Mouse (Mus musculus): Measurements from ENCODE around the gene Cd151.

The Cd151 gene

DNA sequence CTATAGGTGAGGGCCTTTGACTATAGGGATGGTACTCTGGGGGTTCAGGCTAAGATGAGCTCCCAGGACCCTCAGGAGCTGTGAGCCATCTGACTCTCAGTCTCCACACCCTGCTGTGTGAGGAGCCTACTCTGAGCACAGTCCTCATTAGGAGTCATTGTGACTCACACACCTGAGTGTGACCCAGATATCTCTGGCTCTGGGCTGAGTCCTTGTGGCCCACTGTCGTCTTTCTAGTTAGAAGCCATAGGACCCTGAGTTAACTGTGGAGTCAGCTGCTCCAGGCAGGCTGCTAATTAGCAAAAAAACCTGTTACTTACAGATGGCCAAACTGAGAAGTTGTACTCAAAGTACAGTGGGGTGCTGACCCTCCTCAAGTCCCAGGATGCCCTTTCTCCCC, 26.5 kb downstream of the Cd151 start:
- DNase-seq (ENCODE audit: low read depth, low spot score) = no peak

DNA sequence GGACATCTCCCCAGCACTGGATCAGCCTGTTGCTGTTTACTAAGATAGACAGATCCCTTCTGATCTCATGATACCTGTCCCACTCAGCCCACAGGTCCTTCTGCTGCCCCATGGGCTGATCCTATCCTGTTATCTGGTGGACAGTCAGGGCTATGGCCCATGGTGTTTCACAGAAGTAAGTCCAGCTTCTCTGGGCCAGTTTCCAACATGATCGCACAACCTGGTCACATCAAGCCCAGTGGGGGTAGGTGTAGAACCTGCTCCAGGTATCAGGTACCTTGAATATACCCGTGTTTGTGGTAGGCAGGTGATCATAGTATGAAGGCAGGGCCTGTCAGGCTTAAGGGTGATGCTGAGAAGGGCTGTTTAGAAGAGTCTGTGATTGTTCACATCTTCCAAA, 28.2 kb downstream of the Cd151 start:
- DNase-seq (ENCODE audit: low read depth, low spot score) = no peak

- no peak for DNase-seq (ENCODE audit: low read depth, low spot score)
These were observed 28.7 kb downstream of the Cd151 start for GRCm38 (mm10) chr7:141495940-141496339.

GRCm38 (mm10) chr7:141497600-141497999, 30.4 kb downstream of the Cd151 start:
- DNase-seq (ENCODE audit: low read depth, low spot score) = no peak

DNA sequence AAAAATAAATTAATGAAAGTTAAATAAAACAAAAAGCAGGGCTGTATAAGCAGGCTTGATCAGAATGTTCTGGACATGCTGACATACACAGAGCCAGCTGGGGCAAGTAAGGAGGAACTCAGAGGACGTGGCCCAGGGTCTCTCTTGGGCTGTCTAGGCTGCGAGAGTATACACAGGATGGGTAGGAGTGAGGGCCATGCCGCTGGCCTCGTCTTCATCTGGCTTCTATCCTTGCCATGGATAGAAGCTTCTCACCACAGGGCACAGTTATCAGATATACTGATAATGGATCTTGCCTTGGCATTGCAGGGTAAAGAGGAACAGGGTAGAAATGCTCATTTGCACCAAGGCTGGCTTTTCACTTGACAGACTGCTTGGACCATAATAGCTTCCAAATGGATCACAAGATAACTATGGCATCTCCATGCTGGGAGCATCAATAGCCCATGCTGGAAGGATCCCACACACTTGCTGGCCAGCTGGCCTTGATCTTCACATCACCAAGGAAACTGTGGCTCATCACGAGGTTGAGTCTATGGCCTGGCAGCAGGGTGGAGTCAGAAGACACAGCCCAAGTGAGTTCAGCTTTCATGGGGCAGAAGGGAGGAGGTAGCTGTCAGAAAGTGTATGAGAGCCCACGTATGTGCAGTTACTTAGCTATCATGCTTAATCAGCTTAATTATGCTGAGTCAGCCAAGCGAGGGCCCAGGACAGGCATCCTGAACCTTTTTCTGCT, 34.8 kb downstream of the Cd151 start:
- no peak for DNase-seq (ENCODE audit: low read depth, low spot score)

GRCm38 (mm10) chr7:141502556-141502905, 35.3 kb downstream of the Cd151 start:
- DNase-seq (ENCODE audit: low read depth, low spot score) = no peak

GRCm38 (mm10) chr7:141506278-141506677, 39.1 kb downstream of the Cd151 start:
- DNase-seq (ENCODE audit: low read depth, low spot score) = no peak

DNA sequence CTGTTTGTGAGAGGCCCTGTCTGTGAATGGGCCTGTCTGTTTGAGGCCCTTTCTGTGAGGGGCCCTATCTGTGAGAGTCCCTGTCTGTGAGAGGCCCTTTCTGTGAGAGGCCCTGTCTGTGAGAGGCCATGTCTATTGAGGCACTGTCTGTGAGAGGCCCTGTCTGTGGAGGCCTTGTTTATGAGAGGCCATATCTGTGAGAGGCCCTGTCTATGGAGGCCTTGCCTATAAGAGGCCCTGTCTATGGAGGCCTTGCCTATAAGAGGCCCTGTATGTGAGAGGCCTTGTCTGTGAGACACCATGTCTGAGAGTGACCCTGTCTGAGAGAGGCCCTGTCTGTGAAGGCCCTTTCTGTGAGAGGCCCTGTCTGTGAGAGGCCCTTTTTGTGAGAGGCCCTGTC, 41.0 kb downstream of the Cd151 start:
- no peak for DNase-seq (ENCODE audit: low read depth, low spot score)

- no peak for DNase-seq (ENCODE audit: low read depth, low spot score)
These were observed 43.0 kb downstream of the Cd151 start for GRCm38 (mm10) chr7:141510196-141510595.

DNA sequence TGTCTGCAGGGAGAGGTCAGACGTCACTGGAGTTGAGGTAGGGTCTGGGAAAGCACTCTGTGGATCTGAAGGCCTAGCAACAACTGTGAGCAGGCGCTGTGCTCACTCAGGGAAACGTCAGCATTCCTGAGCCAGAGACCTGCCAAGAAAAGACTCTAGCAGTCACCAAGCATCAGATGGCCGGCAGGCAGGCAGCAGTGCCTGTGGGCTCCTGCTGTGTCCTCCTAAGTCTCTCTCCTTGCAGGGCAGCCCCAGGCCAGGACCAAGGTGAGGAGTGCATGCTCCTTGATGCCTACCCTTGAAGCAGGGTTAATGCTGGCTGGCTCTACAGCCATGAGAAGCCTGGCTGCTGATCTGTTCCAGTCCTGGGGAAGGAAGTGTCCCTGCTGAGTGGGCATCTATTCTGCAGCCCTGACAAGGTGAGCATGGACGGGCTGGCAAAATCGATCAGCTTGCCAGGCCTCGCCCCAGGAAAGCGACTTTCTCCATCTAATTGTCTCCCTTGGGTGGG, 43.5 kb downstream of the Cd151 start:
- DNase-seq (ENCODE audit: low read depth, low spot score) = no peak

GRCm38 (mm10) chr7:141517638-141518037, 50.4 kb downstream of the Cd151 start:
- no peak for DNase-seq (ENCODE audit: low read depth, low spot score)

DNA sequence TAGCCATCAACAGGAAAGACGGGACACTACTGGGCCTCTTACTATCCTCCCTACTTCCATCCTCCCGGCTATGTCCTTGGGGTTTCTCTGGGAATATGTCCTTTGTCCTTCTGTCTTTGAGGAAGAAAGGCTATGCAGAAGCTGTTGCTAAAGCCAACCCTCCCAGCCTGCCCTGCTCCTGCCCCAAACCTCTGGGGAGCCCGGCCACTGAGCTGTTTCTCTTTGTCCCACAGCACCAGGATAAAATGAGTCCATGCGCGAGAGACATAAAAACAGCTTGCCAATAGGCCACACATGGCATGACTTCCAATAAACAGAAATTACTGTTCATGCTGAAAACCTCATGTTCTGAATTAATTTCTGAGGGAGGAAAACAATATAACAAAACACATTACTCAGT, 51.1 kb downstream of the Cd151 start:
- DNase-seq (ENCODE audit: low read depth, low spot score) = no peak

DNA sequence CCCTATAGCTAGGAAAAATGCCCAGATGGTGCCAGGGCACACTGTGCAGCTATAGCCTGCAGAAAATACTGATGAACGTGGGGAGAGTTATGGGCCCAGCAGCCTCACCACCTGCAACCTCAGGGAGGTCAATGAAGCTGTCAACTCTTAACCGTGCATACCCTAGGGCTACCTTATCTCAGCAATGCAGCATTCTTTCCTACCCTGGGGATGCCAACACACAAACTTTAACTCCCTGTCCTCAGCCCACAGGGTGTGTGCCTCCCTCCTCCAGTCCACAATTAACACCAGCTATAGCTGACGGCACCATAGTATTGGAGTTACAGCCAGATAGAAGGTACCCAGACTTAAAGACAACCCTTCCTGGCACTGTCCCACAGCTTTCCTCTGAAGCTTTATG, 51.7 kb downstream of the Cd151 start:
- no peak for DNase-seq (ENCODE audit: low read depth, low spot score)

DNA sequence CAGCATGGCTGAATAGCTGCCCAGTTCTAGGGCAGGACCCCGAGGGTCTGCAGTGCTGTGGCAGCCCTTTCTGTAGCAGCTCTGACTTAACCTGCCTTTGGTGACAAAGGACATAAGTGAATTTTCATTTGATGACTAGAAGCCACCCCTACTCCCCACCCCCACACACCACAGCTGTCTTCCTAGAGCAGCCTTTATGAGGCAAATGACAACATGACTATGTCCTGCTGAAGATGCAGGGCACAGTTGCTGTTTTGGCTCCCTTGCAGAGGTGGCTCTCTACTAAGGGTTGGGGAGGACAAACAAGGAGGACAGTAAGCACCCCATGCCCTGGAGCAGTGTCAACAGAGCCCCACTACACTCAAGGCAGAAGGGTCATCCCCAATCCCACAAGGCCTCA, 52.6 kb downstream of the Cd151 start:
- no peak for DNase-seq (ENCODE audit: low read depth, low spot score)
